Mouse (Mus musculus): Measurements from ENCODE around the gene Pex11g. TPM values are rescaled to one million over a fixed set of nuclear protein-coding genes. Genes with fewer than 3 reads are reported as not detected.

Pex11g gene
- total and polyA plus RNA-seq, 3 experiments: 1.1 to 5.0 (median 2.1) TPM

DNA sequence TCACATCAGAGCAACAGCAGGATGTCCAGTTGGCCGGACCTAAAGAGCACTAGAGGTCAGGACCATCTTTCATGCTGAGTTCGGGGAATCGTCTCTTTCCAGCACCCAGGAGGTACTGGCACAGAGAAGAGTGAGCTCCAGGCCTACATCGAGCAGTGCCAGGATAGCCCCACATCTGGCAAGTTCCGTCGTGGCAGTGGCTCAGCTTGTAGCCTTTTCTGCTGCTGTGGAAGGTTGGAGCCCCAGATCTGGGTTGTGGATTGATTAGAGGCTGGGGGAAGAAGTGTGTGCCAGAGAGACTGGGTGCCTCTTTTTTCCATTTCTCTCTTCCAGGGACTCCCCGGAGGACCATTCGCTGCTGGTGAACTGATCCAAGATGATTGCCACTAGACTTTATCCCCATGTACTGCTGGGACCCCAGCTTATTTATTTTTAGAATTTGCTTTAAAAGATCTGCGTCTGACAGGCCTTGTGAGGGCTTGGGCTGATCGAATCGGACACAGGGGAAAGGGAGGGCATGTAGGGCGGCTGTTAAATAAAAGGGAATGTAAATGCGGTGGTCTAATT, 47.3 kb upstream of the Pex11g start:
- H3K4me1 ChIP-seq (ENCODE audit: insufficient read depth, low read depth, low read length): peaks cover 31% of the 10 kb centered on the region
- H3K36me3 ChIP-seq (replicated peaks): peaks cover 63% of the 10 kb centered on the region
- H3K9me3 ChIP-seq (replicated peaks): no peaks in the 10 kb centered on the region
- H3K4me3 ChIP-seq (ENCODE audit: low read depth, low read length): peak overlapping the region; percentile 94
- no peak for TF ChIP-seq GATA2 (IDR thresholded peaks at IDR 0.05; ENCODE audit: borderline replicate concordance, low read depth, low read length)
- no peak for TF ChIP-seq GATA1 (IDR thresholded peaks at IDR 0.05; ENCODE audit: borderline replicate concordance, low read length)
- TF ChIP-seq CTCF (IDR thresholded peaks at IDR 0.05; ENCODE audit: low read depth, low read length): no peak
- TF ChIP-seq TAL1 (conservative IDR thresholded peaks at IDR 0.05; ENCODE audit: low read depth, low read length): no peak
- TF ChIP-seq POLR2AphosphoS5 (IDR thresholded peaks at IDR 0.05; ENCODE audit: insufficient replicate concordance, low read depth, low read length): no peak
- DNase-seq (ENCODE audit: low spot score) (no peak), ATAC-seq (ENCODE audit: extremely low read depth, insufficient number of reproducible peaks, low FRiP score, poor library complexity, severe bottlenecking) (no peak)
- no peaks in the 10 kb centered on the region for H3K27me3 ChIP-seq (ENCODE audit: insufficient read depth, low read length)

DNA sequence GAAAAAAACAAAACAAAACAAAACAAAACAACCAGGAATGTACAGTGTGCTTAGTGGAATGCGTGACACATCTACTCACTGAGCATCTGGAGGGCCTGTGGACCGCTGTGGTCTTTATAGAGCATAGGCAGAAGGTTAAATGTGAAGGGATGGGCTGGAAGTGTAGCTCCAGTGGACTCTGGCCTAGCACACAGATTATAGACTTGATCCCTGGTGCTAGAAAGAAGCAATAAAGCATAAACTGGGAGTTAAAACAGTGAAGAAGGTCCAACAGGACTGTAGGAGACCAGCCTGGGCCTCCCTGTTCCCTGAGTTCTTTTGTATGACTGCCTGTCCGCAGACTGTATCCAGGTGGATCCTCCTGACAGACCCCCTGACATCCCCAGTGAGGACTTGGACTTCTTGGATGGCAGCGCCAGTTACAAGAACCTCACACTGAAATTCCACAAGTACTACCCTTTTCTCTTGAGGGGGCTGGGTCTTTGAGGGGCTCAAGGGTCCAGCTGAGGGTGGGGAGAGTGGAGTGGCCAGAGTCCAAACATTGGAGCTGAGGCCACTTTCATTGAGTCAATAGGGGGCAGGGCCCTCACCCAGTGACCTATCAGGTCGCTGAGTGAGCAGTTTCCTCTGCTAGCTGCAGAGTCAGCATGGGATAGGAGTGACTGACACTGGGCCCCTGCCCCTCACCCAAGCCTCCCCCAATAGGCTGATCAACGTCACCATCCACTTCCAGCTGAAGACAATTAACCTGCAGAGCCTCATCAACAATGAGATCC, 40.7 kb upstream of the Pex11g start:
- H3K4me3 ChIP-seq (ENCODE audit: low read depth, low read length): no peak overlapping the region
- TF ChIP-seq POLR2AphosphoS5 (IDR thresholded peaks at IDR 0.05; ENCODE audit: insufficient replicate concordance, low read depth, low read length): no peak
- no peak for TF ChIP-seq GATA2 (IDR thresholded peaks at IDR 0.05; ENCODE audit: borderline replicate concordance, low read depth, low read length)
- no peak for TF ChIP-seq GATA1 (IDR thresholded peaks at IDR 0.05; ENCODE audit: borderline replicate concordance, low read length)
- no peak for TF ChIP-seq CTCF (IDR thresholded peaks at IDR 0.05; ENCODE audit: low read depth, low read length)
- ATAC-seq (ENCODE audit: extremely low read depth, insufficient number of reproducible peaks, low FRiP score, poor library complexity, severe bottlenecking) (no peak), DNase-seq (ENCODE audit: low spot score) (no peak)
- no peaks in the 10 kb centered on the region for H3K9me3 ChIP-seq (replicated peaks)
- no peaks in the 10 kb centered on the region for H3K4me1 ChIP-seq (ENCODE audit: insufficient read depth, low read depth, low read length)
- no peaks in the 10 kb centered on the region for H3K27me3 ChIP-seq (ENCODE audit: insufficient read depth, low read length)
- peaks cover 90% of the 10 kb centered on the region for H3K36me3 ChIP-seq (replicated peaks)

DNA sequence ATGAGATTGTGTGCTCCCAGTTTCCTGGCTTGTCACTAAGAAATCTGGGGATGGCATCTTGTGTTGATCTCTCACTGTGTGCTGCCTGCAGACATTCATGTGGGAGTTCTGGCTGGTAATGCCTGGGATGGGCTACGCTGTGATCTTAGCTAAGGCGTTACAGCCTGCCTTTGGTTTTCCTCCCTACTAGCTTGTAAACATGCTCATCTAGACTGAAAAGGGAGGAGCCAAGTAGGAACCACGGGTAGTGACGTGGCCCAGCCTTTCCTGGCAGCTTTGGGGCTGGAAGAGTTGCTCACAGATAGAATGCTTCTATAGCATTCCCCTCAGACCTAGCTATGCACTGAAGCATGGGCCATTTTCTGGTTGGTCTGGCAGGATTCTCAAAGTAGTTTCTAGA, 34.7 kb upstream of the Pex11g start:
- TF ChIP-seq POLR2AphosphoS5 (IDR thresholded peaks at IDR 0.05; ENCODE audit: insufficient replicate concordance, low read depth, low read length) (no peak), TAL1 (conservative IDR thresholded peaks at IDR 0.05; ENCODE audit: low read depth, low read length) (no peak), CTCF (IDR thresholded peaks at IDR 0.05; ENCODE audit: low read depth, low read length) (no peak)
- no peak overlapping the region for H3K4me3 ChIP-seq (ENCODE audit: low read depth, low read length)

DNA sequence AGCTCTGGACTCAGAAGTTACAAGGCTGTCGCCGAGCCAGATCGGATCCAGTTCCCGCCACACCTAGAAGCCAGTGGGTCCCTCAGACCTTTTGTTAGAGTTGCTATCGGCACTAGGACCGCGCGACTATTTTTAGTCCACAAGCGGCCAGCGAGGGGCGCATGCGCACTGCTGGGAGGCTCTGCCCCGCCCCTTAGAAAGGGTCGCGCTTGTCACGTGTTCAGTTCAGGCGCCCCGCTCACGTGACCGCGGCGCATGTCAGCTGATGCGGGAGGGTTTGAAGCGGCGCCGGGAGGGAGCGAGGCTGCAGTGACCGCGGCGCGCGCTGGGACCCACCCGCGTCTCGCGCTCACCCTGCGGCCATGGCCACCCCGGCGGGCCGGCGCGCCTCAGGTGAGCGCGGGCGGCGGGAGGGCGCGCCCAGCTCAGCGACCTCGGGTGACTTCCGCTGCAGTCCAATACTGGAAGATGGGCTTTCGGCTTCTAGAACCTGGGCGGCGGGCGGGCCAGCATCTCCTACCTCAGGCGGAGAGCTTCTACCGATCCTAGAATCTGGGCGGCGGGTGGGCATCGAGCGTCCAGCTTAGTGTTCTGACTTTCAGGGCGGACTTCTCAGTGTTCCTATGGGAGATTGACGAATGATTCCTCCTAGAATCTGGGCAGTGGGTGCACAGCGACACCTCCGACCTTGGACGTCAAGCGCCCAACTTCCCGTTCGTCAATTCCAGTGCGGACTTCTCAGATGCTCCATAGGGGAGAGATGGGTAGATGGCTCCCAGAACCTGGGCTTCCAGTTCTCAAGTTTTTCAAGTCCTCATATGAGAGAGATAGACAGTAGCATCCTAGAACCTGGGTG, 33.0 kb upstream of the Pex11g start, which contains the start of gene Mcoln1:
Gene Mcoln1, plus strand, starts transcription at position 223 of the 856 bp plus-strand sequence.
- Histone ChIP-seq H3K4me1 (ENCODE audit: insufficient read depth, low read depth, low read length) (peaks cover 38% of the 10 kb centered on the region), H3K9me3 (replicated peaks) (peaks cover 9% of the 10 kb centered on the region), H3K36me3 (replicated peaks) (peaks cover 39% of the 10 kb centered on the region), H3K27me3 (ENCODE audit: insufficient read depth, low read length) (no peaks in the 10 kb centered on the region), H3K4me3 (ENCODE audit: low read depth, low read length) (peak within 1 kb of the TSS; percentile 84)
- DNase-seq (ENCODE audit: low spot score) (peak; percentile 93), ATAC-seq (ENCODE audit: extremely low read depth, insufficient number of reproducible peaks, low FRiP score, poor library complexity, severe bottlenecking) (peak; percentile 75)
- TF ChIP-seq POLR2AphosphoS5 (IDR thresholded peaks at IDR 0.05; ENCODE audit: insufficient replicate concordance, low read depth, low read length) (no peak), GATA1 (IDR thresholded peaks at IDR 0.05; ENCODE audit: borderline replicate concordance, low read length) (no peak), GATA2 (IDR thresholded peaks at IDR 0.05; ENCODE audit: borderline replicate concordance, low read depth, low read length) (no peak), TAL1 (conservative IDR thresholded peaks at IDR 0.05; ENCODE audit: low read depth, low read length) (no peak), CTCF (IDR thresholded peaks at IDR 0.05; ENCODE audit: low read depth, low read length) (no peak)

More for the DNA sequence above, 34.7 kb upstream of the Pex11g start:
- H3K9me3 ChIP-seq (replicated peaks): no peaks in the 10 kb centered on the region
- no peak for ATAC-seq (ENCODE audit: extremely low read depth, insufficient number of reproducible peaks, low FRiP score, poor library complexity, severe bottlenecking)
- H3K36me3 ChIP-seq (replicated peaks): peaks cover 40% of the 10 kb centered on the region
- H3K27me3 ChIP-seq (ENCODE audit: insufficient read depth, low read length): no peaks in the 10 kb centered on the region
- H3K4me1 ChIP-seq (ENCODE audit: insufficient read depth, low read depth, low read length): peaks cover 29% of the 10 kb centered on the region
- DNase-seq (ENCODE audit: low spot score): no peak

DNA sequence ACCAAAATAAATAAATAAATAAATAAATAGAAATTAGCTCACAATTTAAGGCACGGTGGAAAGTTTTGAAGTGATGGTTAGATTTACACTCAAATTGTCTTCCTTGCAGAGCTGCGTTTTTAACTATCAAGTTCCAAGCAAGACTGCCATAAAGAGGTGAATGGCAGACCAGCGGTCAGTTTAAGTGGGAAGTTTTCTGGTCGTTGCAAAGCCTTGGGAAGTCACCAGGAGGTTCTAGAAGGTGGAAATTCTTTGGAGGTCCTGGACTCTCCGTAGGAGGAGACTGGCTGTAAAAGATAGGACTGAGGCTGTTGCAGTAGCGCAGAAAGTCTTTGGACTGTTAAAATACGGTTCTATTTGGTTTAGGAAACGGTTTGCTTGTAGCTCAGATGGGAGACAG, 32.3 kb upstream of the Pex11g start:
- Histone ChIP-seq H3K9me3 (replicated peaks) (peaks cover 9% of the 10 kb centered on the region), H3K4me1 (ENCODE audit: insufficient read depth, low read depth, low read length) (peaks cover 39% of the 10 kb centered on the region), H3K36me3 (replicated peaks) (peaks cover 39% of the 10 kb centered on the region), H3K4me3 (ENCODE audit: low read depth, low read length) (peak overlapping the region; percentile 84), H3K27me3 (ENCODE audit: insufficient read depth, low read length) (no peaks in the 10 kb centered on the region)
- DNase-seq (ENCODE audit: low spot score): no peak
- TF ChIP-seq CTCF (IDR thresholded peaks at IDR 0.05; ENCODE audit: low read depth, low read length): no peak
- no peak for TF ChIP-seq POLR2AphosphoS5 (IDR thresholded peaks at IDR 0.05; ENCODE audit: insufficient replicate concordance, low read depth, low read length)
- no peak for TF ChIP-seq TAL1 (conservative IDR thresholded peaks at IDR 0.05; ENCODE audit: low read depth, low read length)
- peak; percentile 17; the same call in 1 of the 2 replicates for ATAC-seq (ENCODE audit: extremely low read depth, insufficient number of reproducible peaks, low FRiP score, poor library complexity, severe bottlenecking)

DNA sequence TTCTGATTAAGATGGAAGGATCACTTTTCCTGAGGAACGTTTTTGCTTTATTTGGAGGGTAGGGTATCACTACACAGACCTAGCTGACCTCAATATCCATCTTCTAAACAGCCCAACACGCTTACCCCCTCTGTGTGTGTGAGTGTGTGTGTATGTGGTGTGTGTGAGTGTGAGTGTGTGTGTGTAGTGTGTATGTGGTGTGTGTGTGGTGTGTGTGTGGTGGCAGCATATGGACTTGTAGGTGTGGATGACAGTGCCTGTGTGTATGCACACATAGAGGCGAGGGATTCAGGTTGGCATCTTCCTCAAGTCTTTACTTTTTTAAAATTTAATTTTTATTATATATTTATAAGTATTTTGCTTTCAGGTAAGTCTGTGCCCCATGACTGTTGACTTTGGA, 31.1 kb upstream of the Pex11g start:
- TF ChIP-seq CTCF (IDR thresholded peaks at IDR 0.05; ENCODE audit: low read depth, low read length): no peak
- TF ChIP-seq POLR2AphosphoS5 (IDR thresholded peaks at IDR 0.05; ENCODE audit: insufficient replicate concordance, low read depth, low read length): no peak
- no peak for TF ChIP-seq TAL1 (conservative IDR thresholded peaks at IDR 0.05; ENCODE audit: low read depth, low read length)
- TF ChIP-seq GATA2 (IDR thresholded peaks at IDR 0.05; ENCODE audit: borderline replicate concordance, low read depth, low read length): no peak
- TF ChIP-seq GATA1 (IDR thresholded peaks at IDR 0.05; ENCODE audit: borderline replicate concordance, low read length): no peak
- DNase-seq (ENCODE audit: low spot score): no peak
- H3K27me3 ChIP-seq (ENCODE audit: insufficient read depth, low read length): no peaks in the 10 kb centered on the region
- no peak for ATAC-seq (ENCODE audit: extremely low read depth, insufficient number of reproducible peaks, low FRiP score, poor library complexity, severe bottlenecking)
- no peak overlapping the region for H3K4me3 ChIP-seq (ENCODE audit: low read depth, low read length)
- peaks cover 33% of the 10 kb centered on the region for H3K36me3 ChIP-seq (replicated peaks)
- H3K4me1 ChIP-seq (ENCODE audit: insufficient read depth, low read depth, low read length): peaks cover 49% of the 10 kb centered on the region
- peaks cover 9% of the 10 kb centered on the region for H3K9me3 ChIP-seq (replicated peaks)

Data from G1E (cell line).